Mouse (Mus musculus): Measurements from ENCODE around the gene Cntn3.

GRCm38 (mm10) chr6:102161186-102161585 is 411.7 kb downstream of the Cntn3 start:
- TF ChIP-seq FLI1 (IDR thresholded peaks at IDR 0.05; ENCODE audit: low read length) (no peak), GATA1 (IDR thresholded peaks at IDR 0.05; ENCODE audit: borderline replicate concordance, low read length) (no peak)

All from megakaryocyte, embryonic 14.5 days (primary cell).